Mouse (Mus musculus) layer of hippocampus, postnatal 14 days (tissue): ENCODE data around the gene Rab11fip3. TPM values are rescaled to one million over a fixed set of nuclear protein-coding genes. Genes with fewer than 3 reads are reported as not detected.

Source experiments
- DNase-seq, 2 experiments: peaks; one replicate each; pipeline ENCODE4 v3.0.0; 2021 to 2022; ENCODE audit warnings: low spot score in 2 of 2, mixed read lengths in 1 of 2
- total RNA-seq, 2 experiments: library from RNA; stranded (reverse); gene quantifications; 2 replicates each; pipeline ENCODE4 v1.2.3; 2021

The Rab11fip3 gene
- total RNA-seq, 2 experiments from 2014 or later, result 82.3 to 85.1 TPM

GRCm38 (mm10) chr17:25959630-25960467 is 109.5 kb downstream of the Rab11fip3 start:
- no peak for DNase-seq

GRCm38 (mm10) chr17:25958771-25959494 is 110.4 kb downstream of the Rab11fip3 start:
- no peak for DNase-seq

- no peak for DNase-seq
These were observed 111.7 kb downstream of the Rab11fip3 start for GRCm38 (mm10) chr17:25957586-25958051.

GRCm38 (mm10) chr17:25956631-25957030 is 112.7 kb downstream of the Rab11fip3 start:
- DNase-seq, result no peak

GRCm38 (mm10) chr17:25956201-25956600 is 113.2 kb downstream of the Rab11fip3 start:
- no peak for DNase-seq

- DNase-seq, result no peak
These were observed 113.6 kb downstream of the Rab11fip3 start for GRCm38 (mm10) chr17:25955736-25956135.

GRCm38 (mm10) chr17:25954671-25955070 is 114.7 kb downstream of the Rab11fip3 start:
- no peak for DNase-seq

GRCm38 (mm10) chr17:25953161-25953560 is 116.2 kb downstream of the Rab11fip3 start:
- DNase-seq, result no peak

- no peak for DNase-seq
These were observed 117.3 kb downstream of the Rab11fip3 start, which contains the start of gene A930017K11Rik for GRCm38 (mm10) chr17:25951803-25952623. TSS of gene A930017K11Rik (minus strand) at chr17:25952565.

- no peak for DNase-seq
These were observed 118.0 kb downstream of the Rab11fip3 start for GRCm38 (mm10) chr17:25951225-25951802.

GRCm38 (mm10) chr17:25950706-25951105 is 118.6 kb downstream of the Rab11fip3 start:
- DNase-seq, result no peak

- DNase-seq, result no peak
These were observed 119.4 kb downstream of the Rab11fip3 start for GRCm38 (mm10) chr17:25949981-25950380.

GRCm38 (mm10) chr17:25948051-25948450 is 121.3 kb downstream of the Rab11fip3 start:
- no peak for DNase-seq

GRCm38 (mm10) chr17:25947576-25947975 is 121.8 kb downstream of the Rab11fip3 start:
- DNase-seq, result no peak

- no peak for DNase-seq
These were observed 122.5 kb downstream of the Rab11fip3 start for GRCm38 (mm10) chr17:25946891-25947290.

GRCm38 (mm10) chr17:25946349-25946748 is 123.0 kb downstream of the Rab11fip3 start:
- DNase-seq, result no peak

- no peak for DNase-seq
These were observed 123.7 kb downstream of the Rab11fip3 start for GRCm38 (mm10) chr17:25945517-25946155.

- DNase-seq, result no peak
These were observed 124.8 kb downstream of the Rab11fip3 start, which contains the start of the genes Pigq and Nhlrc4 for GRCm38 (mm10) chr17:25944366-25945163. TSS of gene Pigq (minus strand) at chr17:25944936. TSS of gene Nhlrc4 (minus strand) at chr17:25944961.

GRCm38 (mm10) chr17:25943769-25944168 is 125.6 kb downstream of the Rab11fip3 start:
- no peak for DNase-seq
